In the genomic region with DNA sequence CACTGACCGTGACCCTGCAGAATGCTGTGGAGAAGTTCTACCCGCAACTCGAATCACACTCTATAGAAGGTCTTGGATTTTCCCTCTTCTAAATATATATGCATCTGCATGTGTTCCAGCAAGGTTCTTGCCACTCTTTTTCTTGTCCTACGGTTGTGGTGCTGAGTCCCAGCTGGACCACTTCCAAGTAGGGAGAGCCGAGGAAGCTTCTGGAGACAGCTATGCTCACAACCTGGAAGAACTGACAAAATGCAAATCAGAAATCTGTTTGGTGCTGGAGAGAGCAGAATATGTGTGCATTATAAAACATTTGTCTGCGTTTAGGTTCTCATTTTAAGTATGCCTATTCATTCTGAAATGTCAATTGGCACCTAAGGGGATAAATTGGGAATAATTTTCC, we compare ENCODE assay signal across 21 mouse cellular contexts. TPM values are rescaled to one million over a fixed set of nuclear protein-coding genes. Genes with fewer than 3 reads are reported as not detected.
DNase-seq lines count a peak whose midpoint lies in the region; ATAC-seq and TF ChIP-seq lines count a peak whose summit lies in the region.
"Had no signal": no experiment of that assay in that cellular context is flagged by ENCODE, and none has a peak within 500 bp of the region (broad histone marks: within the 10 kb centered on the region; RNA-seq: fewer than 3 reads in every experiment).

No protein-coding gene starts in this region.

- 61% methylated on average over 6 of the region's 6 CpGs for WGBS in hindbrain, postnatal 0 days
- WGBS in hindbrain, embryonic 12.5 days = 78% methylated on average over 6 of the region's 6 CpGs
- 73% methylated on average over 6 of the region's 6 CpGs for WGBS in kidney, embryonic 14.5 days

- TF ChIP-seq CTCF in hindbrain, postnatal 0 days (IDR thresholded peaks at IDR 0.05; ENCODE audit: low read depth) = no peak
- no peak for TF ChIP-seq CTCF in left cerebral cortex, adult 2 months (IDR thresholded peaks at IDR 0.05)

- no peak for ATAC-seq in hindbrain, postnatal 0 days
- no peak for ATAC-seq in hindbrain, embryonic 12.5 days (ENCODE audit: low FRiP score)
- no peak for ATAC-seq in kidney, embryonic 14.5 days (ENCODE audit: low FRiP score, low TSS enrichment)
- ATAC-seq: intestine, postnatal 0 days had no signal

- intact Hi-C loops in left cerebral cortex, adult 2 months (cut with DNase I) = loop anchor here (1.0 to 5.0 kb wide), 4 partner anchors 41 to 422 kb away; no protein-coding TSS in a partner anchor

- H3K27me3 ChIP-seq in hindbrain, postnatal 0 days (ENCODE audit: insufficient read depth, low read length) = no peaks in the 10 kb centered on the region
- no peaks in the 10 kb centered on the region for H3K27me3 ChIP-seq in hindbrain, embryonic 12.5 days
- no peaks in the 10 kb centered on the region for H3K27me3 ChIP-seq in kidney, embryonic 14.5 days (ENCODE audit: control insufficient read depth, insufficient read depth, low read length)
- H3K27me3 ChIP-seq: embryonic facial prominence, embryonic 13.5 days; heart, embryonic 12.5 days had no signal

- no peak overlapping the region for H3K4me2 ChIP-seq in hindbrain, postnatal 0 days (ENCODE audit: low read depth, low read length)
- no peak overlapping the region for H3K4me2 ChIP-seq in hindbrain, embryonic 12.5 days (replicated peaks)
- H3K4me2 ChIP-seq in kidney, embryonic 14.5 days (replicated peaks; ENCODE audit: low read depth, low read length) = no peak overlapping the region
- H3K4me2 ChIP-seq: embryonic facial prominence, embryonic 13.5 days; heart, embryonic 12.5 days; liver, embryonic 11.5 days had no signal

- H3K4me3 ChIP-seq in hindbrain, postnatal 0 days (ENCODE audit: low read length) = no peak overlapping the region
- H3K4me3 ChIP-seq in hindbrain, embryonic 12.5 days = no peak overlapping the region
- H3K4me3 ChIP-seq in left cerebral cortex, adult 2 months = no peak overlapping the region
- no peak overlapping the region for H3K4me3 ChIP-seq in kidney, embryonic 14.5 days (ENCODE audit: low read length)
- H3K4me3 ChIP-seq: embryonic facial prominence, embryonic 13.5 days; heart, embryonic 12.5 days; midbrain, embryonic 10.5 days had no signal

- H3K4me1 ChIP-seq in hindbrain, postnatal 0 days (ENCODE audit: insufficient read depth, low read length) = no peaks in the 10 kb centered on the region
- no peaks in the 10 kb centered on the region for H3K4me1 ChIP-seq in hindbrain, embryonic 12.5 days
- no peaks in the 10 kb centered on the region for H3K4me1 ChIP-seq in kidney, embryonic 14.5 days (ENCODE audit: control insufficient read depth, insufficient read depth, low read length)
- H3K4me1 ChIP-seq: embryonic facial prominence, embryonic 13.5 days; heart, embryonic 12.5 days; midbrain, embryonic 10.5 days had no signal

- H3K9ac ChIP-seq in hindbrain, postnatal 0 days (replicated peaks; ENCODE audit: low read length) = no peak overlapping the region
- no peak overlapping the region for H3K9ac ChIP-seq in hindbrain, embryonic 12.5 days
- no peak overlapping the region for H3K9ac ChIP-seq in kidney, embryonic 14.5 days (ENCODE audit: low read depth, low read length)
- H3K9ac ChIP-seq: embryonic facial prominence, embryonic 13.5 days; heart, embryonic 12.5 days had no signal

- no peaks in the 10 kb centered on the region for H3K9me3 ChIP-seq in hindbrain, postnatal 0 days (ENCODE audit: low read length)
- H3K9me3 ChIP-seq in hindbrain, embryonic 12.5 days (replicated peaks) = no peaks in the 10 kb centered on the region
- no peaks in the 10 kb centered on the region for H3K9me3 ChIP-seq in kidney, embryonic 14.5 days (ENCODE audit: control insufficient read depth, low read length)
- H3K9me3 ChIP-seq: embryonic facial prominence, embryonic 13.5 days; G1E; heart, embryonic 12.5 days; midbrain, embryonic 10.5 days had no signal

- DNase-seq in hindbrain, postnatal 0 days (ENCODE audit: low spot score) = peak; percentile 27
- DNase-seq in frontal cortex, postnatal 14 days (ENCODE audit: low spot score in 2 of 2) = peak; percentile 38 to 69
- peak; percentile 33 to 62 for DNase-seq in left cerebral cortex, adult 2 months (ENCODE audit: extremely low spot score in 1 of 2, low spot score in 2 of 2)
- DNase-seq in right cerebral cortex, postnatal 25 days = peak; percentile 75
- no peak for DNase-seq in ovary, postnatal 10 days (ENCODE audit: low spot score)
- DNase-seq in retina, postnatal 1 day = no peak
- DNase-seq: cerebellum, postnatal 25 days; lung, postnatal 10 days; thymus, postnatal 4 days had no signal

- no peaks in the 10 kb centered on the region for H3K36me3 ChIP-seq in hindbrain, postnatal 0 days (ENCODE audit: insufficient read depth, low read length)
- H3K36me3 ChIP-seq in hindbrain, embryonic 12.5 days = no peaks in the 10 kb centered on the region
- H3K36me3 ChIP-seq in kidney, embryonic 14.5 days (ENCODE audit: control insufficient read depth, insufficient read depth, low read length) = no peaks in the 10 kb centered on the region
- H3K36me3 ChIP-seq: embryonic facial prominence, embryonic 13.5 days; G1E; heart, embryonic 12.5 days; midbrain, embryonic 10.5 days had no signal

- H3K27ac ChIP-seq in hindbrain, postnatal 0 days = no peak overlapping the region
- H3K27ac ChIP-seq in hindbrain, embryonic 12.5 days = no peak overlapping the region
- H3K27ac ChIP-seq in left cerebral cortex, adult 2 months = peak overlapping the region; percentile 72
- H3K27ac ChIP-seq in kidney, embryonic 14.5 days (ENCODE audit: low read depth, low read length) = no peak overlapping the region
- H3K27ac ChIP-seq: embryonic facial prominence, embryonic 13.5 days; midbrain, embryonic 10.5 days had no signal

RNA-seq across cellular contexts. Expression of gene Olfr459, which starts 0.7 kb away (rescaled TPM):
- total RNA-seq in hindbrain, postnatal 0 days (2014; rRNA removed) = not detected in 2 replicates
- polyA plus RNA-seq in hindbrain, postnatal 0 days (2015; fragmentation: Nextera tagmentation; extraction: Ambion mirVana) = not detected in 2 replicates
- not detected in 2 replicates for polyA plus RNA-seq in hindbrain, embryonic 12.5 days (2016; fragmentation: Nextera tagmentation; extraction: Ambion mirVana)
- not detected for total RNA-seq in left cerebral cortex, adult 2 months (2021)
- polyA plus RNA-seq in kidney, embryonic 14.5 days (2014; fragmentation: Nextera tagmentation; extraction: Ambion mirVana) = not detected in 2 replicates
- total RNA-seq: gastrocnemius, adult 8-10 months had no signal
- polyA plus RNA-seq: C2C12; embryonic facial prominence, embryonic 13.5 days; G1E; heart, embryonic 12.5 days; hindbrain, embryonic 11.5 days; large intestine, adult 2 months; liver, embryonic 11.5 days; midbrain, embryonic 10.5 days had no signal

Comparison
In these comparisons a context has a peak if more than half of its experiments do, and no peak if none do; other contexts are left out.
1. DNase-seq: peak in hindbrain, postnatal 0 days (single experiment), frontal cortex, postnatal 14 days (2 of 2), left cerebral cortex, adult 2 months (2 of 2) and right cerebral cortex, postnatal 25 days (single experiment); none in ovary, postnatal 10 days (single experiment) and retina, postnatal 1 day (single experiment).